ENCODE assay signal across 16 mouse cellular contexts in genomic region chr9:48731651-48732536, GRCm38 (mm10).
DNase-seq lines count a peak whose midpoint lies in the region; ATAC-seq and TF ChIP-seq lines count a peak whose summit lies in the region.
"Had no signal": no experiment of that assay in that cellular context is flagged by ENCODE, and none has a peak within 500 bp of the region (broad histone marks: within the 10 kb centered on the region; RNA-seq: fewer than 3 reads in every experiment).

No protein-coding gene starts in this region.

- no peaks in the 10 kb centered on the region for H3K9me3 ChIP-seq in hindbrain, embryonic 10.5 days
- H3K9me3 ChIP-seq in hindbrain, embryonic 14.5 days (ENCODE audit: control insufficient read depth, low read length): no peaks in the 10 kb centered on the region
- H3K9me3 ChIP-seq in midbrain, embryonic 14.5 days (ENCODE audit: control insufficient read depth, low read length): no peaks in the 10 kb centered on the region
- no peaks in the 10 kb centered on the region for H3K9me3 ChIP-seq in midbrain, embryonic 11.5 days (ENCODE audit: control insufficient read depth, low read length)
- H3K9me3 ChIP-seq: embryonic facial prominence, embryonic 13.5 days; neural tube, embryonic 15.5 days had no signal

- H3K9ac ChIP-seq in hindbrain, embryonic 14.5 days: no peak overlapping the region
- no peak overlapping the region for H3K9ac ChIP-seq in midbrain, embryonic 14.5 days (replicated peaks; ENCODE audit: low read length)
- H3K9ac ChIP-seq in midbrain, embryonic 11.5 days (ENCODE audit: low read length): no peak overlapping the region
- H3K9ac ChIP-seq: embryonic facial prominence, embryonic 13.5 days; neural tube, embryonic 15.5 days had no signal

- H3K4me3 ChIP-seq in hindbrain, embryonic 10.5 days: no peak overlapping the region
- H3K4me3 ChIP-seq in hindbrain, embryonic 14.5 days (replicated peaks; ENCODE audit: low read length): no peak overlapping the region
- no peak overlapping the region for H3K4me3 ChIP-seq in layer of hippocampus, adult 2 months
- no peak overlapping the region for H3K4me3 ChIP-seq in midbrain, embryonic 14.5 days (replicated peaks; ENCODE audit: low read depth, low read length)
- no peak overlapping the region for H3K4me3 ChIP-seq in midbrain, embryonic 11.5 days (ENCODE audit: low read depth, low read length)
- H3K4me3 ChIP-seq: embryonic facial prominence, embryonic 13.5 days; neural tube, embryonic 15.5 days had no signal

- peaks cover 95% of the 10 kb centered on the region for H3K4me1 ChIP-seq in hindbrain, embryonic 10.5 days (replicated peaks)
- H3K4me1 ChIP-seq in hindbrain, embryonic 14.5 days (replicated peaks; ENCODE audit: control insufficient read depth, insufficient read depth, low read length): peaks cover 67% of the 10 kb centered on the region
- H3K4me1 ChIP-seq in midbrain, embryonic 14.5 days (ENCODE audit: control insufficient read depth, insufficient read depth, low read length): peaks cover 61% of the 10 kb centered on the region
- peaks cover 60% of the 10 kb centered on the region for H3K4me1 ChIP-seq in midbrain, embryonic 11.5 days (ENCODE audit: control insufficient read depth, insufficient read depth, low read length)

- DNase-seq in cerebellum, adult 9-11 months: peak; percentile 34
- no peak for DNase-seq in cerebellum, adult 11-12 months
- DNase-seq in hindbrain, embryonic 10.5 days (ENCODE audit: low spot score): no peak
- no peak for DNase-seq in hindbrain, embryonic 14.5 days (ENCODE audit: low spot score)
- DNase-seq in layer of hippocampus, adult 2 months (ENCODE audit: low spot score in 2 of 2): no peak
- DNase-seq in layer of hippocampus, adult 18-20 months (ENCODE audit: low spot score in 2 of 2): no peak
- DNase-seq in midbrain, embryonic 14.5 days: no peak
- no peak for DNase-seq in midbrain, embryonic 11.5 days (ENCODE audit: low spot score, missing footprints)
- DNase-seq: adrenal gland, adult 8-10 months; kidney, postnatal 10 days; lung, postnatal 36 days; right cerebral cortex, postnatal 25 days; thymus, postnatal 4 days had no signal

- no peak for ATAC-seq in hindbrain, embryonic 14.5 days (ENCODE audit: low FRiP score)
- no peak for ATAC-seq in midbrain, embryonic 14.5 days (ENCODE audit: low FRiP score, low TSS enrichment)
- ATAC-seq in midbrain, embryonic 11.5 days (ENCODE audit: low FRiP score): no peak
- ATAC-seq: Patski had no signal

- H3K27me3 ChIP-seq in hindbrain, embryonic 10.5 days (ENCODE audit: insufficient read depth, poor library complexity, severe bottlenecking): no peaks in the 10 kb centered on the region
- H3K27me3 ChIP-seq in hindbrain, embryonic 14.5 days (ENCODE audit: control insufficient read depth, insufficient read depth, low read length): no peaks in the 10 kb centered on the region
- H3K27me3 ChIP-seq in midbrain, embryonic 14.5 days (ENCODE audit: control insufficient read depth, insufficient read depth, low read length): no peaks in the 10 kb centered on the region
- no peaks in the 10 kb centered on the region for H3K27me3 ChIP-seq in midbrain, embryonic 11.5 days (ENCODE audit: control insufficient read depth, insufficient read depth, low read length)

- no peak for TF ChIP-seq CTCF in layer of hippocampus, adult 2 months (conservative IDR thresholded peaks at IDR 0.05)

- H3K4me2 ChIP-seq in hindbrain, embryonic 14.5 days (replicated peaks): no peak overlapping the region
- H3K4me2 ChIP-seq in midbrain, embryonic 14.5 days (ENCODE audit: low read length): no peak overlapping the region
- no peak overlapping the region for H3K4me2 ChIP-seq in midbrain, embryonic 11.5 days
- H3K4me2 ChIP-seq: embryonic facial prominence, embryonic 13.5 days; neural tube, embryonic 15.5 days had no signal

- H3K36me3 ChIP-seq in hindbrain, embryonic 10.5 days: no peaks in the 10 kb centered on the region
- H3K36me3 ChIP-seq in hindbrain, embryonic 14.5 days (replicated peaks; ENCODE audit: control insufficient read depth, insufficient read depth): no peaks in the 10 kb centered on the region
- no peaks in the 10 kb centered on the region for H3K36me3 ChIP-seq in midbrain, embryonic 14.5 days (ENCODE audit: control insufficient read depth, insufficient read depth, low read length)
- H3K36me3 ChIP-seq in midbrain, embryonic 11.5 days (ENCODE audit: control insufficient read depth, insufficient read depth, low read length): no peaks in the 10 kb centered on the region
- H3K36me3 ChIP-seq: embryonic facial prominence, embryonic 13.5 days; neural tube, embryonic 15.5 days had no signal

- peak overlapping the region; percentile 73; the same call in 1 of the 2 replicates for H3K27ac ChIP-seq in hindbrain, embryonic 10.5 days
- H3K27ac ChIP-seq in hindbrain, embryonic 14.5 days: no peak overlapping the region
- H3K27ac ChIP-seq in layer of hippocampus, adult 2 months: peak overlapping the region; percentile 99
- 0 out of 2 replicates have a peak overlapping the region, but pooled peaks have one; percentile 41 for H3K27ac ChIP-seq in midbrain, embryonic 14.5 days (replicated peaks; ENCODE audit: low read depth, low read length)
- no peak overlapping the region for H3K27ac ChIP-seq in midbrain, embryonic 11.5 days (ENCODE audit: low read depth, low read length)
- H3K27ac ChIP-seq: embryonic facial prominence, embryonic 13.5 days had no signal

- WGBS in hindbrain, embryonic 10.5 days: 67% methylated on average over 8 of the region's 8 CpGs
- 81% methylated on average over 8 of the region's 8 CpGs for WGBS in hindbrain, embryonic 14.5 days
- 77% methylated on average over 8 of the region's 8 CpGs for WGBS in midbrain, embryonic 14.5 days
- WGBS in midbrain, embryonic 11.5 days: 81% methylated on average over 8 of the region's 8 CpGs

Comparison
In these comparisons a context has a peak if more than half of its experiments do, and no peak if none do; other contexts are left out.
1. H3K27ac ChIP-seq: peak in hindbrain, embryonic 10.5 days (single experiment), layer of hippocampus, adult 2 months (single experiment) and midbrain, embryonic 14.5 days (single experiment); none in hindbrain, embryonic 14.5 days (single experiment) and midbrain, embryonic 11.5 days (single experiment).